Mouse (Mus musculus): Measurements from ENCODE around the gene Tgfb1i1.

- no peak for TF ChIP-seq CTCF (conservative IDR thresholded peaks at IDR 0.05; ENCODE audit: insufficient read depth, insufficient read length, low read depth, low read length)
- TF ChIP-seq POLR2A (IDR thresholded peaks at IDR 0.05; ENCODE audit: low read depth, low read length), result no peak
Observed at GRCm38 (mm10) chr7:128285060-128285459, 38.4 kb downstream of the Tgfb1i1 start.
